Mouse (Mus musculus) midbrain, embryonic 16.5 days (tissue): Measurements from ENCODE around the gene Adnp. TPM values are rescaled to one million over a fixed set of nuclear protein-coding genes. Genes with fewer than 3 reads are reported as not detected.

Source experiments
- ATAC-seq: fragments of 200-750 bp; cut with Nextera tagmentation; 2 replicates; pipeline ENCODE4 v1.8.0; 2017; ENCODE audit warnings: moderate TSS enrichment
- H3K27ac ChIP-seq: fragments of 300-500 bp; sonication (generic); 2 replicates; pipeline ENCODE4 v1.5.1; 2014; ENCODE audit warnings: mild to moderate bottlenecking, low read length, mixed read lengths
- H3K27me3 ChIP-seq: fragments of 300-500 bp; sonication (generic); 2 replicates; pipeline ENCODE4 v1.6.1; 2014; ENCODE audit warnings: low read depth, low read length, mixed read lengths; ENCODE audit not compliant: control insufficient read depth, insufficient read depth
- H3K36me3 ChIP-seq: fragments of 300-500 bp; sonication (generic); 2 replicates; pipeline ENCODE4 v1.6.1; 2014; ENCODE audit warnings: mild to moderate bottlenecking, low read length, moderate library complexity, mixed read lengths; ENCODE audit not compliant: control insufficient read depth, insufficient read depth
- H3K4me1 ChIP-seq: fragments of 300-500 bp; sonication (generic); 2 replicates; pipeline ENCODE4 v1.6.1; 2014; ENCODE audit warnings: mild to moderate bottlenecking, low read length, mixed read lengths; ENCODE audit not compliant: control insufficient read depth, insufficient read depth
- H3K4me2 ChIP-seq: fragments of 300-500 bp; sonication (generic); 2 replicates; pipeline ENCODE4 v1.6.1; 2014; ENCODE audit warnings: mild to moderate bottlenecking, low read length, mixed read lengths
- H3K4me3 ChIP-seq: fragments of 300-500 bp; sonication (generic); 2 replicates; pipeline ENCODE4 v1.5.1; 2014; ENCODE audit warnings: low read depth, mild to moderate bottlenecking, low read length, moderate library complexity, mixed read lengths
- H3K9ac ChIP-seq: fragments of 300-500 bp; sonication (generic); 2 replicates; pipeline ENCODE4 v1.6.1; 2014; ENCODE audit warnings: low read depth, low read length, mixed read lengths
- H3K9me3 ChIP-seq: fragments of 300-500 bp; sonication (generic); replicated peaks from 2 replicates; pipeline ENCODE4 v1.6.1; 2014; ENCODE audit warnings: mild to moderate bottlenecking, low read length, mixed read lengths; ENCODE audit not compliant: control insufficient read depth, poor library complexity, severe bottlenecking
- WGBS: fragments of 180-500 bp; shearing (Covaris S2); extraction: QIAGEN DNeasy Blood & Tissue Kit; methylation state at CpG from one replicate; pipeline ENCODE4 v1.1.7; 2014; 5-methylcytosine and 5-hydroxymethylcytosine counted together
- microRNA-seq: library from miRNA; unstranded; fragments of <30 nt; microRNA quantifications from one replicate; pipeline ENCODE4, GENCODE M21; 2017
- polyA plus RNA-seq: library from polyadenylated mRNA; unstranded; fragments of >200 nt; fragmentation: Nextera tagmentation; extraction: Ambion mirVana; gene quantifications from 2 replicates; pipeline ENCODE4 v1.2.1, GENCODE M21; 2015

The Adnp gene
- polyA plus RNA-seq, 1 experiment from 2014 or later, result 2.8 TPM

DNA sequence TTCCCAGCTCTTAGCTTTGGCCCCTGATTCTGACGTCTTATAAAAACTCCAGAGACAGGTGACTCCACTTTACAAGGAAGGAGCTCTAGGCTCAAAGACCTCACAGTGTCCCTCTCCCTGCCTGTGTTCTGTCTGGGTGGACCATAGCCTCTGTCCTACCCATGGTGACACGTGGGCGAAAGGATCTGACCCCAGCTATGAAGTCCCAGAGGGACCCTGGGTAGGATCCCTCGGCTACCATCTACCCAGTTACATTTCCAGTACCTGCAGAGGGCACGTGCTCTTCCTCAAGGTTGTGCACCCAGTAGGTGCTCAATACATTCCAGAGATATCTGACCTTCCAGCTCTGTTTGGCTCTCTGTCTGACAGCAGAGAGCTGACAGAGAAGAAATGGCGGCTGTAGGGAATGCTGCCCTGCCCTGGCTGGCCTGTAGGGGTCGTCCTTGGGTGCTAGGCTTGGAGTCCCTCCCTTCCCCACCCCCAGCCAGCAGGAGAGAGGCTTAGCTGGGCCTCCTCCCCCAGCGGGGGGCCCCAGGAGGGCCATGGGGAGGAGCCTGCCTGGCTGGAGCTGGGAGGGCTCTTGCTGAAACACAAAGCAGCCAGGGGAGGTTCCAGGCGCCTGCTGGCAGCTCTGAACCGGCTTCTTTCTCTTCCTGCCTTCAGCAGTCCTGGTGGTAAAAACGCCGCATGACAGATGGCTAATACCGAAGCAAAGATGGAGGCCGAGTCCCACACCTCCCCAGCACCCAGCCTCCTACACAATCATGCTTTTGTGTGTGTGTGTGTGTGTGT, 52.6 kb downstream of the Adnp start:
- H3K27me3 ChIP-seq, result no peaks in the 10 kb centered on the region
- 23% methylated on average over 14 of the region's 14 CpGs for WGBS
- H3K36me3 ChIP-seq, result no peaks in the 10 kb centered on the region
- H3K27ac ChIP-seq, result peak overlapping the region; percentile 65
- no peak overlapping the region for H3K9ac ChIP-seq
- H3K4me2 ChIP-seq, result peak overlapping the region; percentile 25; the same call in 1 of the 2 replicates
- peaks cover 9% of the 10 kb centered on the region for H3K4me1 ChIP-seq
- ATAC-seq, result peak; percentile 84
- H3K9me3 ChIP-seq, result no peaks in the 10 kb centered on the region
- no peak overlapping the region for H3K4me3 ChIP-seq

DNA sequence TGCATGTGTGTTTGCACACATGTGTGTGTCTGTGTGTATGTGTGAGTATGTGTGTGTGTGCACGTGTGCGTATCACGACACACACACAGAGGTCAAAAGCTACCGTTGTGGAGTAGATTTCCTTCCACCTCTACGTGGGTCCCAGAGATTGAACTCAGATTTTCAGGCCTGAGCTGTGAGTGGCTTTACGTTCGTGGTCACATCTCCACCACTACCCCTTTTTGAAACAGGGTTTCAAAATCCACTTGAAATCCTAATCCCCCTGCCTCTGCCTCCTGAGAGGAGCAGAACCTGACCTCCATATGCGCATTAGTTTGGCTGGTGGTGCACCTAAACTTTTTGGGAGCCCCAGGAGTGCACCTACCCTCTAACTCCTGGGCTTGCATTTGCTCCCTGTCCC, 57.7 kb downstream of the Adnp start:
- WGBS, result 93% methylated on average over 8 of the region's 8 CpGs
- Histone ChIP-seq H3K9me3 (no peaks in the 10 kb centered on the region), H3K4me1 (peaks cover under 1% of the 10 kb centered on the region), H3K27ac (no peak overlapping the region), H3K4me2 (no peak overlapping the region), H3K27me3 (no peaks in the 10 kb centered on the region), H3K36me3 (no peaks in the 10 kb centered on the region), H3K9ac (no peak overlapping the region), H3K4me3 (no peak overlapping the region)
- ATAC-seq, result no peak

DNA sequence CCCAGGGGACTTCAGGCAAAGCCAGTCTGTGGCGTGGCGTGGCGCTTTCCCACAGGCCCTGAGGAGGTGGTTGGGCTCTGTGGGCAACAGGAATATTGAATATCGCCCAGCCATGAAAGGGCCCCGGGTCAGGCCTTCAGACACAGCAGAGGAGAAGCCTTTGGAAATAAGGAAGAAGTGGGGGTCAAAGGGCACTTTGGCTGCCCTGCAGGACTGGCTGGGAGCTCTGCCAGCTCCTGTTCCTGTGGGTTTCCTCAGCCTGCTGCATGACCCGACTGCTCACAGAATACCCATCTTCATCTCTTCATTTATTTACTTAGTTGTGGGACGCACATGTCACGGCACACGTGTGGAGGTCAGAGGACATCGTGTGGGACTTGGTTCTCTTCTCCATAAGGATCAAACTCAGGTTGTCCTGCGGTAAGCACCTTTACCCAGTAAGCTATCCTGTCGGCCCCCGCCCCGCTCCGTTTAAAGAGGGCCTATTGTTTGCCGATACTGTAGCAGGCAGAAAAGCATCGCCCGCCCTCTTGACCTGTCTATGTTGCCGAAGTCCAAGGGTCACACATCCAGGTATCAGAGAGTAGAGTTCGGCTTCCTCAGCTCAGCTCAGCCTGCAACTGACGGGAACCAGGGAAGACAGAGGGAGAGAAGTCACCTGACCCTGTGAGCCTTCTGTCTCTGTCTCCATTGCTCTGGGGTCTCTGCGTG, 59.0 kb downstream of the Adnp start:
- H3K4me3 ChIP-seq, result no peak overlapping the region
- WGBS, result 67% methylated on average over 22 of the region's 22 CpGs
- H3K4me1 ChIP-seq, result peaks cover 3% of the 10 kb centered on the region
- no peaks in the 10 kb centered on the region for H3K9me3 ChIP-seq
- H3K4me2 ChIP-seq, result no peak overlapping the region
- H3K9ac ChIP-seq, result no peak overlapping the region
- H3K27ac ChIP-seq, result no peak overlapping the region
- H3K27me3 ChIP-seq, result no peaks in the 10 kb centered on the region
- H3K36me3 ChIP-seq, result no peaks in the 10 kb centered on the region
- ATAC-seq, result no peak

DNA sequence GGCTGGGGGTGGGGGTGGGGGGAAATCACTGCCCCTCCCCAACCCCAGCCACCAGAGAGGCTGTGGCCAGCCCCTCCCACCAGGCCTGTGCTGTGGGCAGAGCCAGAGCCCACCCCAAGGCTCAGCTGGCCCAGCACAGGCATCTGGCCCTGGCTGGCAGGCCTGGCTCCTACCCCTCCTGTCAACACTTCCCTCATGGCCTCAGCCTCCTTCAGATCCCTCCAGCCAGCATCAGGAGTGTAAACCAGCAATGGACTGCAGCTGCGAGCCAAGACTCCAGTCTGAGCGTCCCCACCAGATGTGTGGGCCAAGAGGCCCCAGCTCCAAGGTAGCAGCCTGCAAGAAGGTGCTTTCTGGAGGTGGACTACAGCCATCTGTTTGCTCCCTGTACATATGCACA, 61.5 kb downstream of the Adnp start:
- Histone ChIP-seq H3K9ac (no peak overlapping the region), H3K27me3 (no peaks in the 10 kb centered on the region), H3K27ac (no peak overlapping the region), H3K9me3 (no peaks in the 10 kb centered on the region), H3K36me3 (no peaks in the 10 kb centered on the region), H3K4me3 (no peak overlapping the region), H3K4me1 (peaks cover 3% of the 10 kb centered on the region), H3K4me2 (no peak overlapping the region)
- 83% methylated on average over 2 of the region's 2 CpGs for WGBS
- no peak for ATAC-seq

DNA sequence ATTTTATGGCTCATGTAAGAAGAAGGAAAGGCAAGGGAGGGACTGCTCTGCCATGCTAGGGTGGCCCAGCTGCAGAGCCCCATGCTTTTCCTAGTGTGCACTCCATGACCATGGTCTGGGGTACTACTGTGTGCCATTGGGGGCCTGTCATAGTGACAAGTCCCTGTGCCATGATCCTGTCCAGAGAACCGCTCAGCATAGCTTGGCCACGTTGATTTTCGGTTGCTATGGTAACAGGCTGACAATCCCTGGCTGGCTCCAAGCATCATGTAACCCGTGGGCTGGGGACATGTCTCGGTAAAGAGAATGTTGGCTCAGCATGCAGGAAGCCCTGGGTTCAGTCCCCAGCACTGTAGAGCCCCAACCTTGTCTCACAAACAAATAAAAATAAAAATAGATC, 63.1 kb downstream of the Adnp start:
- H3K9ac ChIP-seq, result no peak overlapping the region
- 23% methylated on average over 5 of the region's 5 CpGs for WGBS
- peak overlapping the region; percentile 44; the same call in 1 of the 2 replicates for H3K27ac ChIP-seq
- H3K4me2 ChIP-seq, result no peak overlapping the region
- ATAC-seq, result peak; percentile 66
- no peaks in the 10 kb centered on the region for H3K9me3 ChIP-seq
- no peak overlapping the region for H3K4me3 ChIP-seq
- no peaks in the 10 kb centered on the region for H3K36me3 ChIP-seq
- no peaks in the 10 kb centered on the region for H3K27me3 ChIP-seq
- peaks cover 3% of the 10 kb centered on the region for H3K4me1 ChIP-seq

DNA sequence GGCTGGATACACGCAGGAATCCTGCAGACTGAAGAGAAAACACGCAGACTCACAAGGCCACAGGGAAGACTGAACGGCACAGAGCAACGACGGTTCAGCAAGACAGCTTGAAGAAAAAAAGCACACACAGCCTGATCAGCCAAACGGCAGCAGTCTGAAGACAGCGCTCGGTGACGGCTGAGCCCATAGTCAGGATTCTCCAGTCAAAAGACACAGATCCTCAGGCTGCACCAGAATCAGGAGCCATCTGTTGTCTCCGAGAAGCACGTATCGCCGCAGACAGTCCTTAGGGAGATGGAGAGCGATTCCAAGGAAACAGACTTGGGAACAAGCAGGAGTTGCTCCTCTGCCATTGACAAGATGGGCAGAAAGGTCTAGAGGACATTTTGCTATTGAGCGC, 69.8 kb downstream of the Adnp start:
- Histone ChIP-seq H3K27me3 (no peaks in the 10 kb centered on the region), H3K4me3 (no peak overlapping the region), H3K9me3 (no peaks in the 10 kb centered on the region), H3K36me3 (no peaks in the 10 kb centered on the region), H3K4me1 (no peaks in the 10 kb centered on the region), H3K9ac (0 out of 2 replicates have a peak overlapping the region, but pooled peaks have one; percentile 10), H3K27ac (no peak overlapping the region), H3K4me2 (peak overlapping the region; percentile 5; the same call in 1 of the 2 replicates)
- ATAC-seq, result no peak
- WGBS, result 64% methylated on average over 15 of the region's 15 CpGs

Small RNAs within 50 kb of the gene (microRNA-seq; reads per million reads assigned to microRNA genes)
- not detected for gene Gm24561

Other genes starting within 250 kb of the Adnp start
- gene Ripor3, start 196.5 kb downstream of the Adnp start, polyA plus RNA-seq, result 0.53 and 0.58 TPM in 2 replicates
- 6.8 and 7.3 TPM in 2 replicates for gene Pard6b, start 126.1 kb downstream of the Adnp start, polyA plus RNA-seq
- gene Gm20716, start 23.3 kb upstream of the Adnp start, polyA plus RNA-seq, result 18.2 and 21.7 TPM in 2 replicates
- gene Dpm1, start 23.5 kb upstream of the Adnp start, polyA plus RNA-seq, result 80.3 and 83.4 TPM in 2 replicates
- 7.5 and 8.5 TPM in 2 replicates for gene Mocs3, start 23.5 kb upstream of the Adnp start, polyA plus RNA-seq
- 3.5 and 3.6 TPM in 2 replicates for gene Kcng1, start 74.6 kb upstream of the Adnp start, polyA plus RNA-seq